Mouse (Mus musculus) cerebellum, adult 11-12 months (tissue): ENCODE measurements around the gene Elavl4.

Source experiments
- DNase-seq: peaks from one replicate; pipeline ENCODE4 v3.0.0; 2022

Gene Elavl4

GRCm38 (mm10) chr4:110157515-110158159 is 194.1 kb downstream of the Elavl4 start:
- no peak for DNase-seq

GRCm38 (mm10) chr4:110155954-110156353 is 195.8 kb downstream of the Elavl4 start:
- DNase-seq = no peak
